ENCODE assay signal across 8 mouse cellular contexts in the genomic region with DNA sequence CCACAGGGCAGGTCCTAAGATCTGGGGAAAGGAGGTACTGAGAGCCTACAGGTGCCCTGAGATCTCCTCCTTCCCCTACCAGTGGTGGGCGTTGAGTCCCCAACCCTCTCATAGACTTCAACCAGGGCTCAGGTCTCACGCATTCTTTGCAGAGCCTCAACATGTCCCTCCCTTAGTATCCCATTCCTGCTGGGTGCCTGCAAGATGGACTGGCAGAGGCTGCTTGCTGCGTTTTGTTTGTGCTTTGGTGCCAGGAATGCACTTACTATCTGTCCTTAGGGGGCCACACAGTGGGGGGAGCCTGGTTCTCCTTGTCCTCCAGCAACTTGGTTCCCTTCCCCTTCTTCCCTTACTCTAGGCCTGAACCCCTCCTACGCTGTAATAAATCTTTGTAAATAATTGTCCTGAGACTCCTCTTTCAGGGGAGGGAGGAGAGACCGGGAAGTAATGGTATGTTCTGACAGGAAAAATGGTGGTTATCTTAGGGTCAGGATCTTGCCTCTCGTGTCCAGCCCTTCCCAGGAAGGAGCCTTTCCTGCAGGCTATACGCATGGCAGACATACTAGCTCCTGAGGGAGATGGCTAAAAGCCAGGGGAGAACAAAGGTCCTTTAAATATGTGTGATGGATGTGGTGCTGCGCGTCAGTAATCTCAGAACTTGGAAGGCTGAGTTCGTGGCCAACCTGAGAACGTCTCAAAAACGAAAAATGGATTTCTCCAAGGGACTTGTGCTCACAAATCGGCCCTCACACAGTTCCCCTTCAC. TPM values are rescaled to one million over a fixed set of nuclear protein-coding genes. Genes with fewer than 3 reads are reported as not detected.
A peak's percentile ranks its signal among the peaks of the same experiment; 100 is the strongest.
DNase-seq lines count a peak whose midpoint lies in the region; ATAC-seq and TF ChIP-seq lines count a peak whose summit lies in the region.

No protein-coding gene starts in this region.

- no peak for DNase-seq in gastrocnemius, adult 2 months
- no peak for DNase-seq in gastrocnemius, postnatal 14 days
- no peak for DNase-seq in ovary, postnatal 14 days (ENCODE audit: low spot score)
- DNase-seq in layer of hippocampus, adult 9-11 months: no peak
- no peak for DNase-seq in gastrocnemius, adult 8-10 months (ENCODE audit: low spot score in 2 of 2)

- peak overlapping the region; percentile 98 for H3K27ac ChIP-seq in gastrocnemius, adult 2 months
- peak overlapping the region; percentile 25 for H3K27ac ChIP-seq in bone marrow, adult 2 months (ENCODE audit: control insufficient read depth, insufficient read depth, low read depth, low read length, poor library complexity)
- H3K27ac ChIP-seq in hindbrain, embryonic 12.5 days: peak overlapping the region; percentile 55
- peak overlapping the region; percentile 94 for H3K27ac ChIP-seq in lung, embryonic 16.5 days (ENCODE audit: low read length)

- H3K4me1 ChIP-seq in bone marrow, adult 2 months (ENCODE audit: control insufficient read depth, insufficient read depth, low read length): peaks cover 12% of the 10 kb centered on the region
- H3K4me1 ChIP-seq in hindbrain, embryonic 12.5 days: peaks cover 47% of the 10 kb centered on the region
- peaks cover 42% of the 10 kb centered on the region for H3K4me1 ChIP-seq in lung, embryonic 16.5 days (replicated peaks; ENCODE audit: control insufficient read depth, insufficient read depth, low read length)

- H3K4me3 ChIP-seq in gastrocnemius, adult 2 months: peak overlapping the region; percentile 88
- H3K4me3 ChIP-seq in bone marrow, adult 2 months (replicated peaks; ENCODE audit: control insufficient read depth, low read depth, low read length): peak overlapping the region; percentile 72
- peak overlapping the region; percentile 65 for H3K4me3 ChIP-seq in hindbrain, embryonic 12.5 days
- H3K4me3 ChIP-seq in lung, embryonic 16.5 days (ENCODE audit: low read length): peak overlapping the region; percentile 79

- peak; percentile 9; the same call in 1 of the 2 replicates for ATAC-seq in hindbrain, embryonic 12.5 days (ENCODE audit: low FRiP score)
- peak; percentile 39 for ATAC-seq in lung, embryonic 16.5 days (ENCODE audit: low read depth)

- intact Hi-C loops in gastrocnemius, adult 2 months (cut with DNase I): loop anchor here (2.0 kb wide), 1 partner anchor 41 kb away; no protein-coding TSS in a partner anchor
- intact Hi-C loops in gastrocnemius, postnatal 14 days (cut with DNase I; ENCODE audit: low total_unique reads): no loop called here

- no peaks in the 10 kb centered on the region for H3K9me3 ChIP-seq in hindbrain, embryonic 12.5 days (replicated peaks)
- no peaks in the 10 kb centered on the region for H3K9me3 ChIP-seq in lung, embryonic 16.5 days (ENCODE audit: control insufficient read depth, low read length)

- TF ChIP-seq POLR2A in bone marrow, adult 2 months (IDR thresholded peaks at IDR 0.05; ENCODE audit: borderline replicate concordance, control insufficient read depth, low read depth, low read length): no peak

- no peaks in the 10 kb centered on the region for H3K36me3 ChIP-seq in hindbrain, embryonic 12.5 days
- no peaks in the 10 kb centered on the region for H3K36me3 ChIP-seq in lung, embryonic 16.5 days (ENCODE audit: control insufficient read depth, insufficient read depth, low read length)

- 16% methylated on average over 13 of the region's 13 CpGs for WGBS in bone marrow, adult 2 months
- 8% methylated on average over 13 of the region's 13 CpGs for WGBS in hindbrain, embryonic 12.5 days
- WGBS in lung, embryonic 16.5 days: 4% methylated on average over 13 of the region's 13 CpGs

- H3K9ac ChIP-seq in hindbrain, embryonic 12.5 days: peak overlapping the region; percentile 1
- H3K9ac ChIP-seq in lung, embryonic 16.5 days (ENCODE audit: low read length): peak overlapping the region; percentile 66

- peaks cover 28% of the 10 kb centered on the region for H3K27me3 ChIP-seq in hindbrain, embryonic 12.5 days
- peaks cover 3% of the 10 kb centered on the region; the same call in 1 of the 2 replicates for H3K27me3 ChIP-seq in lung, embryonic 16.5 days (ENCODE audit: control insufficient read depth, insufficient read depth, low read depth, low read length)

- H3K4me2 ChIP-seq in hindbrain, embryonic 12.5 days (replicated peaks): peak overlapping the region; percentile 79
- peak overlapping the region; percentile 77 for H3K4me2 ChIP-seq in lung, embryonic 16.5 days (ENCODE audit: low read depth, low read length)

- TF ChIP-seq CTCF in gastrocnemius, adult 2 months (IDR thresholded peaks at IDR 0.05): no peak
- no peak for TF ChIP-seq CTCF in bone marrow, adult 2 months (IDR thresholded peaks at IDR 0.05; ENCODE audit: control insufficient read depth, insufficient read depth, low read length)

RNA-seq across cellular contexts. Expression of a gene that starts 0.6 kb away (rescaled TPM):
- 10 to 100 TPM; 11.8 to 12.1 TPM for total RNA-seq in gastrocnemius, adult 2 months (2021)
- total RNA-seq in gastrocnemius, postnatal 14 days (2021): 1 to 10 TPM; 7.3 to 9.4 TPM
- 16.8 and 32.3 TPM in 2 replicates for polyA plus RNA-seq in bone marrow, adult 2 months (2011; ENCODE audit: insufficient read depth, insufficient read length, low replicate concordance, missing spikeins)
- 49.0 and 50.0 TPM in 2 replicates for polyA plus RNA-seq in hindbrain, embryonic 12.5 days (2016; fragmentation: Nextera tagmentation; extraction: Ambion mirVana)
- 55.9 and 61.3 TPM in 2 replicates for polyA plus RNA-seq in lung, embryonic 16.5 days (2015; fragmentation: Nextera tagmentation; extraction: Ambion mirVana)
- total RNA-seq in gastrocnemius, adult 8-10 months (2022): 10 to 100 TPM; 12.0 to 18.2 (median 13.9) TPM

RNA-seq across cellular contexts. Expression of a gene that starts 9.4 kb away (rescaled TPM):
- total RNA-seq in gastrocnemius, adult 2 months (2021): not detected
- total RNA-seq in gastrocnemius, postnatal 14 days (2021): under 1 TPM; 0.20 to 0.29 TPM
- not detected in 2 replicates for polyA plus RNA-seq in bone marrow, adult 2 months (2011; ENCODE audit: insufficient read depth, insufficient read length, low replicate concordance, missing spikeins)
- polyA plus RNA-seq in hindbrain, embryonic 12.5 days (2016; fragmentation: Nextera tagmentation; extraction: Ambion mirVana): 0.37 and 0.52 TPM in 2 replicates
- polyA plus RNA-seq in lung, embryonic 16.5 days (2015; fragmentation: Nextera tagmentation; extraction: Ambion mirVana): 5.6 and 6.1 TPM in 2 replicates
- total RNA-seq in gastrocnemius, adult 8-10 months (2022): under 1 TPM in 3 of 4 experiments, not detected in 1; 0.27 to 0.90 (median 0.44) TPM

RNA-seq across cellular contexts. Expression of a gene that starts 26.0 kb away (rescaled TPM):
- 1,000 to 10,000 TPM; 3,050 to 3,067 TPM for total RNA-seq in gastrocnemius, adult 2 months (2021)
- 1,000 to 10,000 TPM in 1 of 2 experiments, 100 to 1,000 TPM in 1; 673 to 1,120 TPM for total RNA-seq in gastrocnemius, postnatal 14 days (2021)
- 6.5 and 15.6 TPM in 2 replicates for polyA plus RNA-seq in bone marrow, adult 2 months (2011; ENCODE audit: insufficient read depth, insufficient read length, low replicate concordance, missing spikeins)
- polyA plus RNA-seq in hindbrain, embryonic 12.5 days (2016; fragmentation: Nextera tagmentation; extraction: Ambion mirVana): 0.31 and 1.7 TPM in 2 replicates
- polyA plus RNA-seq in lung, embryonic 16.5 days (2015; fragmentation: Nextera tagmentation; extraction: Ambion mirVana): 6.7 and 8.0 TPM in 2 replicates
- total RNA-seq in gastrocnemius, adult 8-10 months (2022): 1,000 to 10,000 TPM; 3,817 to 5,138 (median 4,616) TPM

RNA-seq across cellular contexts. Expression of a gene that starts 28.1 kb away (rescaled TPM):
- total RNA-seq in gastrocnemius, adult 2 months (2021): not detected
- not detected for total RNA-seq in gastrocnemius, postnatal 14 days (2021)
- not detected in 2 replicates for polyA plus RNA-seq in bone marrow, adult 2 months (2011; ENCODE audit: insufficient read depth, insufficient read length, low replicate concordance, missing spikeins)
- polyA plus RNA-seq in hindbrain, embryonic 12.5 days (2016; fragmentation: Nextera tagmentation; extraction: Ambion mirVana): 7.2 and 10.2 TPM in 2 replicates
- 0.06 TPM in 1 of 2 replicates, not detected in the other for polyA plus RNA-seq in lung, embryonic 16.5 days (2015; fragmentation: Nextera tagmentation; extraction: Ambion mirVana)
- total RNA-seq in gastrocnemius, adult 8-10 months (2022): not detected

RNA-seq across cellular contexts. Expression of a gene that starts 28.7 kb away (rescaled TPM):
- total RNA-seq in gastrocnemius, adult 2 months (2021): 1 to 10 TPM; 1.8 to 5.9 TPM
- total RNA-seq in gastrocnemius, postnatal 14 days (2021): under 1 TPM; 0.39 to 0.53 TPM
- not detected in 2 replicates for polyA plus RNA-seq in bone marrow, adult 2 months (2011; ENCODE audit: insufficient read depth, insufficient read length, low replicate concordance, missing spikeins)
- polyA plus RNA-seq in hindbrain, embryonic 12.5 days (2016; fragmentation: Nextera tagmentation; extraction: Ambion mirVana): 1.0 and 1.1 TPM in 2 replicates
- polyA plus RNA-seq in lung, embryonic 16.5 days (2015; fragmentation: Nextera tagmentation; extraction: Ambion mirVana): 0.13 TPM in 1 of 2 replicates, not detected in the other
- 1 to 10 TPM; 2.7 to 6.6 (median 3.8) TPM for total RNA-seq in gastrocnemius, adult 8-10 months (2022)

Comparison
In these comparisons a context has a peak if more than half of its experiments do, and no peak if none do; other contexts are left out.
1. H3K27ac ChIP-seq: peak in every context shown above with its lines; median percentile 98 in gastrocnemius, adult 2 months; 94 in lung, embryonic 16.5 days; 55 in hindbrain, embryonic 12.5 days; 25 in bone marrow, adult 2 months.